Mouse (Mus musculus): Measurements from ENCODE around the gene Ttc27. TPM values are rescaled to one million over a fixed set of nuclear protein-coding genes. Genes with fewer than 3 reads are reported as not detected.

Ttc27 gene
- polyA plus RNA-seq, 1 experiment from 2014 or later, result 23.6 TPM

GRCm38 (mm10) chr17:74772364-74772763, 54.8 kb downstream of the Ttc27 start:
- H3K27me3 ChIP-seq (ENCODE audit: insufficient read depth, poor library complexity, severe bottlenecking), result no peaks in the 10 kb centered on the region
- DNase-seq (ENCODE audit: low spot score), result no peak
- no peak overlapping the region for H3K27ac ChIP-seq
- no peak overlapping the region for H3K4me3 ChIP-seq
- 93% methylated on average over 4 of the region's 4 CpGs for WGBS
- H3K4me1 ChIP-seq, result no peaks in the 10 kb centered on the region
- H3K36me3 ChIP-seq, result no peaks in the 10 kb centered on the region
- H3K9me3 ChIP-seq, result no peaks in the 10 kb centered on the region

DNA sequence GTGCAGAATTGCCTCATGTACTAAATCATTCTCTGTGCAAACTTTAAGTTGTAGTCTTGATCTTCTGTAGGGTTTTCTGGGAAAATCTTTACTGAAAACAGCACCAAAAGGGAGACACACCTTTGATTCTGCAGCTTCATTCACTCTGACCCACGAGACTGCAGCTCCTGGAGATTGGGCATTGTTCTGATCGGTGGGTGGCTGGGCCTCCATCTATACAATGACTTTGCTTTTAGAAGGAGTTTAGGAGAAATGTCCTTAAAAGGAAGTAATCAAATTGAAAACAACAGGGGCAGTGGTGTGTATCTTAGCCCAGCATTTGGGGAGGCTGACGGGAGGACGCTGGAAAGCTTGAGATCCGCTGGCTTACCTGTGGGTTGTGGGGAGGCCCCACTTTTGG, 56.0 kb downstream of the Ttc27 start:
- Histone ChIP-seq H3K4me1 (no peaks in the 10 kb centered on the region), H3K27me3 (ENCODE audit: insufficient read depth, poor library complexity, severe bottlenecking) (no peaks in the 10 kb centered on the region), H3K4me3 (no peak overlapping the region), H3K27ac (no peak overlapping the region), H3K9me3 (no peaks in the 10 kb centered on the region), H3K36me3 (no peaks in the 10 kb centered on the region)
- no peak for DNase-seq (ENCODE audit: low spot score)
- WGBS, result 82% methylated on average over 5 of the region's 5 CpGs

GRCm38 (mm10) chr17:74780133-74780532, 62.6 kb downstream of the Ttc27 start:
- no peaks in the 10 kb centered on the region for H3K9me3 ChIP-seq
- 85% methylated on average over 4 of the region's 4 CpGs for WGBS
- no peaks in the 10 kb centered on the region for H3K4me1 ChIP-seq

GRCm38 (mm10) chr17:74780627-74781026, 63.1 kb downstream of the Ttc27 start:
- Histone ChIP-seq H3K9me3 (no peaks in the 10 kb centered on the region), H3K4me1 (no peaks in the 10 kb centered on the region), H3K27ac (no peak overlapping the region), H3K27me3 (ENCODE audit: insufficient read depth, poor library complexity, severe bottlenecking) (no peaks in the 10 kb centered on the region), H3K4me3 (no peak overlapping the region), H3K36me3 (no peaks in the 10 kb centered on the region)
- DNase-seq (ENCODE audit: low spot score), result no peak
- 84% methylated on average over 9 of the region's 9 CpGs for WGBS

More at GRCm38 (mm10) chr17:74780133-74780532, 62.6 kb downstream of the Ttc27 start:
- no peak overlapping the region for H3K27ac ChIP-seq
- no peak for DNase-seq (ENCODE audit: low spot score)
- H3K36me3 ChIP-seq, result no peaks in the 10 kb centered on the region
- no peak overlapping the region for H3K4me3 ChIP-seq
- H3K27me3 ChIP-seq (ENCODE audit: insufficient read depth, poor library complexity, severe bottlenecking), result no peaks in the 10 kb centered on the region

DNA sequence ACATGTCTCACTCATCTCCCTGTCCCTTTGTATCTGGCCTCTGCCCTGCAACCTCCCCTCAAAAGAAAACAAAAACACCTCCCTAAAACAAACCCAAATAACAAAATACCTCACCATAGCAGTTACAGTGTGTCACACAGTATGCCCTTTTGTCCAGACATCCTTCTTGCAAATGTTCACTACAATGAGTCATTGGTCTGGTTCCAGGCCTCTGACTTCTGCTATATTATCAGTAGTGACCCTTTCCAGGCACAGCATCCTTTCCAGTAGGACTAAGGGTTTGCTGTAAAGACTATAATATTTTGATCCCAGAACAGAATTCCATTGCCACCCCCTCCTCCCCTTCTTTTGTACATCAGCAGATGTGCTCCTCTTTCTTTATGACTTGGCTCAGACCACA, 64.4 kb downstream of the Ttc27 start:
- Histone ChIP-seq H3K4me3 (no peak overlapping the region), H3K36me3 (no peaks in the 10 kb centered on the region), H3K9me3 (no peaks in the 10 kb centered on the region), H3K27ac (no peak overlapping the region), H3K4me1 (peaks cover 5% of the 10 kb centered on the region; the same call in 1 of the 2 replicates), H3K27me3 (ENCODE audit: insufficient read depth, poor library complexity, severe bottlenecking) (no peaks in the 10 kb centered on the region)
- no peak for DNase-seq (ENCODE audit: low spot score)

DNA sequence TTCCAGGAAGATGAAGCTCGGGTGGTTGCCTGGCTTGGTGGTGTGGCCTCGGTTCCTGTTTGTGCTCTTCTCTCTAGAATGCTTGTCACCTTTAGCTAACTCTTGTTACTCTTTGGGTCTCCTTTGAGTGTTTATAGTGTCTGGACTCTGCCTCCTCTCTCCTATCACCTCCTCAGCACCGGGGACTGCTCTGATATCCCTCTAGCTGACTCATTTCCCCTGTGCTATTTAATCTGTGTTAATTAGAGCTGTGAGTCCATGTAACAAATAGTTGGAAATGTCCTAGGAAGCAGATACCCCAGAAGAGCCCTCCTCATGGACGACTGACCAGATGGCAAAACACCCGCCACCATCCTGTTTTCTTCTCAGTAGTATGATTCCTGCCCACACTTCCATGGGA, 68.1 kb downstream of the Ttc27 start:
- no peaks in the 10 kb centered on the region for H3K27me3 ChIP-seq (ENCODE audit: insufficient read depth, poor library complexity, severe bottlenecking)
- peaks cover 9% of the 10 kb centered on the region; the same call in 1 of the 2 replicates for H3K4me1 ChIP-seq
- no peak for DNase-seq (ENCODE audit: low spot score)
- H3K9me3 ChIP-seq, result no peaks in the 10 kb centered on the region
- H3K4me3 ChIP-seq, result no peak overlapping the region
- H3K36me3 ChIP-seq, result peaks cover 2% of the 10 kb centered on the region; the same call in 1 of the 2 replicates
- no peak overlapping the region for H3K27ac ChIP-seq
- WGBS, result 62% methylated on average over 5 of the region's 5 CpGs

- Histone ChIP-seq H3K36me3 (peaks cover 2% of the 10 kb centered on the region; the same call in 1 of the 2 replicates), H3K27ac (no peak overlapping the region), H3K4me3 (no peak overlapping the region), H3K27me3 (ENCODE audit: insufficient read depth, poor library complexity, severe bottlenecking) (no peaks in the 10 kb centered on the region), H3K4me1 (peaks cover 9% of the 10 kb centered on the region; the same call in 1 of the 2 replicates), H3K9me3 (no peaks in the 10 kb centered on the region)
- no peak for DNase-seq (ENCODE audit: low spot score)
- WGBS, result 88% methylated on average over 10 of the region's 10 CpGs
These were observed 68.7 kb downstream of the Ttc27 start for GRCm38 (mm10) chr17:74786198-74786734.

DNA sequence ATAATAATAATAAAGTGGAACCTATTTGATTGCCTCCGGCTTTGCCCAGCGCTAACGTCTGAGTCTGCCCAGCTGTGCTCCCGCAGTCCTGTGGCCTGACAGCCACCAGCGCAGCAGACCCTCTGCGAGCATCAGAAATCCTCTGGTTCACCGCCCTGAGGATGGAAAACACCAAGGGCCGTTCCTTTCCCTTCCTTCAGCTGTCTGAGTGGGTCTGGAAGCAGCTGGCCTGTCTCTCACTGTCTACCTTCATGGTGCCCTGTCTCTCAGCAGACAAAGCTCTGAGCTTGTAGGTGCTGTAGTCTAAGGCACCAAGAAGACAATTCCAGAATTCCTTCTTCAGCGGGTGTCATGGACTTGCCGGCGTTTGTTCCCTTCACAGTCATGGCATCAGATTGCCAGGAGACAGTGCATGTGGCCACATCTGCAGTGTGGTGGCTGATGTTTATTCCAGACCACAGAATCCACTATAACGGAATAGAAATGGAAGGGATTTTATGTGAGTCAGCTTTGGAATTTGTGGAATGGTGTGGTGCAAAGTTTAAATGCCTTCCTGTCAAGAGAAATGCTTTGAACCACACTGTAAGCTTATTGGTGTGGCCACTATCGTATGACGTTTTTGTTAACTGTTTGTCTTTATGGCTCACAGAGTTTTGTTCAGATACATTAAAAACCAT, 78.6 kb downstream of the Ttc27 start:
- H3K4me1 ChIP-seq, result peaks cover 21% of the 10 kb centered on the region
- H3K27ac ChIP-seq, result peak overlapping the region; percentile 60; the same call in 1 of the 2 replicates
- WGBS, result 76% methylated on average over 14 of the region's 14 CpGs
- no peaks in the 10 kb centered on the region; the same call in 1 of the 2 replicates for H3K36me3 ChIP-seq
- no peaks in the 10 kb centered on the region for H3K9me3 ChIP-seq
- no peaks in the 10 kb centered on the region for H3K27me3 ChIP-seq (ENCODE audit: insufficient read depth, poor library complexity, severe bottlenecking)
- no peak overlapping the region for H3K4me3 ChIP-seq
- DNase-seq (ENCODE audit: low spot score), result no peak

DNA sequence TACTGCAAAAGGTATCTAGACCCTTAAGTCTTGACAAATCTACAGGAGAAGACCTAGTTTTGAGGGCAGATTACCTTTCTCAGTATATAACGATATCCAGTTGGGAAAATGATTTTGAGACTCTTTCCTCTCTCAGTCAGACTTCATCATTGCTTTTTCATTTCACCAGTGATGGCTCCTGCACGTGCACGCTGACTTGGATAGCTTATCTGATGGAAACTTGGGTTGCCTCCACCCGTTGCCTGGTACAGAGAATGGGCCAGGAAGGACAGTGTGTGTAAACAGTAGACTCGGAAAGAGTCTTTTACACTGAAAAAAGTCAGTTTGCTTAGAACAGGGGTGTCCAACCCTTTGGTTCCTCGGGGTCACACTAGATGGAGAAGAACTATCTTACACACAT, 82.3 kb downstream of the Ttc27 start:
- DNase-seq (ENCODE audit: low spot score), result no peak
- Histone ChIP-seq H3K4me3 (no peak overlapping the region), H3K27me3 (ENCODE audit: insufficient read depth, poor library complexity, severe bottlenecking) (no peaks in the 10 kb centered on the region), H3K9me3 (no peaks in the 10 kb centered on the region), H3K36me3 (no peaks in the 10 kb centered on the region; the same call in 1 of the 2 replicates), H3K4me1 (peaks cover 21% of the 10 kb centered on the region), H3K27ac (no peak overlapping the region)
- WGBS, result 80% methylated on average over 6 of the region's 6 CpGs

- Histone ChIP-seq H3K27ac (no peak overlapping the region), H3K27me3 (ENCODE audit: insufficient read depth, poor library complexity, severe bottlenecking) (no peaks in the 10 kb centered on the region), H3K4me3 (no peak overlapping the region), H3K9me3 (no peaks in the 10 kb centered on the region), H3K4me1 (0 out of 2 replicates have a peak, but pooled peaks cover 1% of the 10 kb centered on the region), H3K36me3 (peaks cover 2% of the 10 kb centered on the region; the same call in 1 of the 2 replicates)
- 91% methylated on average over 4 of the region's 4 CpGs for WGBS
- no peak for DNase-seq (ENCODE audit: low spot score)
These were observed 85.2 kb downstream of the Ttc27 start for GRCm38 (mm10) chr17:74802765-74803164.

- WGBS, result 90% methylated on average over 2 of the region's 2 CpGs
- Histone ChIP-seq H3K9me3 (no peaks in the 10 kb centered on the region), H3K27ac (no peak overlapping the region), H3K4me3 (no peak overlapping the region), H3K4me1 (peaks cover 10% of the 10 kb centered on the region; the same call in 1 of the 2 replicates), H3K36me3 (peaks cover 2% of the 10 kb centered on the region; the same call in 1 of the 2 replicates), H3K27me3 (ENCODE audit: insufficient read depth, poor library complexity, severe bottlenecking) (no peaks in the 10 kb centered on the region)
- no peak for DNase-seq (ENCODE audit: low spot score)
These were observed 86.3 kb downstream of the Ttc27 start for GRCm38 (mm10) chr17:74803835-74804234.

DNA sequence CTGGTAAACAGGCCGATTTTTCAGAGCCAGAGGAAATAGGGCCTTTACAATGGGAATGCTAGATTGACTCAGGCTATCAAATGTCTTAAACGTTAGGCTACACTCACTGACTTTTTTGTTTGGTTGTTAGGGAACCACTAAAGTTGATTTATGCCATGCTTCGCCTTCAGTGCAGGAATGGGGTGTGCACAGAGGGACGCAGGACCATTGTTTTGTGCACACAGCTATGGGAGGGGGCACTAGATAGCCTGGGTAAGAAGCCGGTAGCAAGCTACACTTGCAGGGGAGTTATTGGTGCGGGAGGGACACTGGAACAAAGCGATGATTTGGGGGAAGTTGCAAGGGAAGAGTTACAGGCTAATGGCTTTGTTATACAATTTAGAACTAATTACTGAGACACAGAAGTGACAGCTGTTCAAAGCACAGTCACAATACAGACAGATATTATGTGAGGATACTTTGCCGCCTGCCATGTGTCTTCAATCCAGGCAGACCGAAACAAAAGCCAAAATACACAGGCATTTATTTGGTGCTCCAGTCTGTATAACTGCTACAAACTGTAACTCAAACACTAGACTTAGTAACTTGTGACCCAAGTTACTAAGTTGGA, 86.9 kb downstream of the Ttc27 start:
- DNase-seq (ENCODE audit: low spot score), result no peak
- WGBS, result 85% methylated on average over 9 of the region's 9 CpGs
- H3K27me3 ChIP-seq (ENCODE audit: insufficient read depth, poor library complexity, severe bottlenecking), result no peaks in the 10 kb centered on the region

More for the DNA sequence above, 86.9 kb downstream of the Ttc27 start:
- Histone ChIP-seq H3K9me3 (no peaks in the 10 kb centered on the region), H3K27ac (no peak overlapping the region), H3K36me3 (0 out of 2 replicates have a peak, but pooled peaks cover 2% of the 10 kb centered on the region), H3K4me3 (no peak overlapping the region), H3K4me1 (peaks cover 12% of the 10 kb centered on the region)

Measured in heart, embryonic 10.5 days (tissue).